Mouse (Mus musculus): Measurements from ENCODE around the gene Esr2.

Esr2 gene

GRCm38 (mm10) chr12:76087025-76087424 is 90.0 kb downstream of the Esr2 start:
- DNase-seq (ENCODE audit: extremely low spot score, low read depth, low spot score) = no peak

- no peak for DNase-seq (ENCODE audit: extremely low spot score, low read depth, low spot score)
Measured at GRCm38 (mm10) chr12:76085956-76086905, 90.8 kb downstream of the Esr2 start.

- no peak for DNase-seq (ENCODE audit: extremely low spot score, low read depth, low spot score)
Measured at GRCm38 (mm10) chr12:76085066-76085465, 92.0 kb downstream of the Esr2 start.

- DNase-seq (ENCODE audit: extremely low spot score, low read depth, low spot score) = peak; percentile 39
Measured at GRCm38 (mm10) chr12:76081557-76082211, 95.4 kb downstream of the Esr2 start.

GRCm38 (mm10) chr12:76080876-76081556 is 96.0 kb downstream of the Esr2 start:
- no peak for DNase-seq (ENCODE audit: extremely low spot score, low read depth, low spot score)

GRCm38 (mm10) chr12:76073981-76074380 is 103.1 kb downstream of the Esr2 start:
- DNase-seq (ENCODE audit: extremely low spot score, low read depth, low spot score) = no peak

- DNase-seq (ENCODE audit: extremely low spot score, low read depth, low spot score) = peak; percentile 64
Measured at GRCm38 (mm10) chr12:76073066-76073826, 103.8 kb downstream of the Esr2 start.

- DNase-seq (ENCODE audit: extremely low spot score, low read depth, low spot score) = peak; percentile 87
Measured at GRCm38 (mm10) chr12:76071935-76072849, 104.9 kb downstream of the Esr2 start.

All from hindlimb bud, embryonic 11.5 days (tissue).